ENCODE assay signal across 12 mouse cellular contexts in genomic region chr9:48515332-48515731, GRCm38 (mm10). TPM values are rescaled to one million over a fixed set of nuclear protein-coding genes. Genes with fewer than 3 reads are reported as not detected.
A peak's percentile ranks its signal among the peaks of the same experiment; 100 is the strongest.
DNase-seq lines count a peak whose midpoint lies in the region; ATAC-seq and TF ChIP-seq lines count a peak whose summit lies in the region.
"Had no signal": no experiment of that assay in that cellular context is flagged by ENCODE, and none has a peak within 500 bp of the region (broad histone marks: within the 10 kb centered on the region; RNA-seq: fewer than 3 reads in every experiment).

No protein-coding gene starts in this region.

- H3K27me3 ChIP-seq in heart, postnatal 0 days (ENCODE audit: control insufficient read depth, insufficient read depth, low read length): no peaks in the 10 kb centered on the region
- H3K27me3 ChIP-seq: hindbrain, embryonic 15.5 days; stomach, embryonic 15.5 days had no signal

- peak overlapping the region; percentile 75 for H3K27ac ChIP-seq in heart, postnatal 0 days (ENCODE audit: low read depth)
- no peak overlapping the region for H3K27ac ChIP-seq in layer of hippocampus, adult 2 months
- H3K27ac ChIP-seq: embryonic facial prominence, embryonic 13.5 days; hindbrain, embryonic 15.5 days; stomach, embryonic 15.5 days had no signal

- H3K4me2 ChIP-seq in heart, postnatal 0 days (ENCODE audit: low read depth, low read length): no peak overlapping the region
- H3K4me2 ChIP-seq: embryonic facial prominence, embryonic 13.5 days; hindbrain, embryonic 15.5 days; stomach, embryonic 15.5 days had no signal

- TF ChIP-seq EP300 in heart, postnatal 0 days (IDR thresholded peaks at IDR 0.05; ENCODE audit: low read depth): peak; percentile 86

- H3K9ac ChIP-seq in heart, postnatal 0 days (replicated peaks; ENCODE audit: low read depth, low read length): no peak overlapping the region
- H3K9ac ChIP-seq: embryonic facial prominence, embryonic 13.5 days; hindbrain, embryonic 15.5 days; stomach, embryonic 15.5 days had no signal

- no peaks in the 10 kb centered on the region for H3K9me3 ChIP-seq in heart, postnatal 0 days (replicated peaks; ENCODE audit: control insufficient read depth, low read length)
- H3K9me3 ChIP-seq: embryonic facial prominence, embryonic 13.5 days; hindbrain, embryonic 15.5 days; stomach, embryonic 15.5 days had no signal

- ATAC-seq in heart, postnatal 0 days (ENCODE audit: insufficient read depth, low read depth): peak; percentile 95

- intact Hi-C loops in heart, postnatal 25 days (cut with DNase I): no loop called here

- 4% methylated on average over 1 of the region's 1 CpGs for WGBS in heart, postnatal 0 days

- H3K4me1 ChIP-seq in heart, postnatal 0 days (ENCODE audit: control insufficient read depth, insufficient read depth): peaks cover 7% of the 10 kb centered on the region
- H3K4me1 ChIP-seq: stomach, embryonic 15.5 days had no signal

- no peak overlapping the region for H3K4me3 ChIP-seq in heart, postnatal 0 days (ENCODE audit: low read depth, low read length)
- H3K4me3 ChIP-seq in layer of hippocampus, adult 2 months: no peak overlapping the region
- H3K4me3 ChIP-seq: embryonic facial prominence, embryonic 13.5 days; hindbrain, embryonic 15.5 days; stomach, embryonic 15.5 days had no signal

- H3K36me3 ChIP-seq in heart, postnatal 0 days (replicated peaks; ENCODE audit: control insufficient read depth, insufficient read depth, low read length): no peaks in the 10 kb centered on the region
- H3K36me3 ChIP-seq: embryonic facial prominence, embryonic 13.5 days; hindbrain, embryonic 15.5 days; stomach, embryonic 15.5 days had no signal

- peak; percentile 84 for DNase-seq in heart, adult 11 months
- no peak for DNase-seq in heart, postnatal 25 days (ENCODE audit: low spot score)
- DNase-seq in retina, postnatal 1 day: peak; percentile 65
- DNase-seq in retina, embryonic 14.5 days (ENCODE audit: low spot score): no peak
- DNase-seq in heart, postnatal 0 days (ENCODE audit: low spot score): peak; percentile 79
- no peak for DNase-seq in layer of hippocampus, adult 2 months (ENCODE audit: low spot score in 2 of 2)
- no peak for DNase-seq in urinary bladder, postnatal 25 days (ENCODE audit: low spot score)
- DNase-seq in thymus, postnatal 36 days: no peak
- DNase-seq: cerebellum, adult 11 months had no signal

- TF ChIP-seq CTCF in heart, postnatal 0 days (IDR thresholded peaks at IDR 0.05; ENCODE audit: low read depth): no peak
- no peak for TF ChIP-seq CTCF in layer of hippocampus, adult 2 months (conservative IDR thresholded peaks at IDR 0.05)

RNA-seq across cellular contexts. Expression of gene Gm5617, which starts 20.1 kb away (rescaled TPM):
- 10 to 100 TPM; 26.1 to 27.1 TPM for total RNA-seq in heart, postnatal 25 days (2021)
- total RNA-seq in heart, postnatal 0 days (2014; rRNA removed; ENCODE audit: low replicate concordance): 27.4 and 43.3 TPM in 2 replicates
- polyA plus RNA-seq in heart, postnatal 0 days (2015; fragmentation: Nextera tagmentation; extraction: Ambion mirVana): 63.4 and 64.7 TPM in 2 replicates
- total RNA-seq in layer of hippocampus, adult 2 months (2021): 10 to 100 TPM; 10.2 to 13.7 TPM

RNA-seq across cellular contexts. Expression of gene Rbm7, which starts 20.2 kb away (rescaled TPM):
- total RNA-seq in heart, postnatal 25 days (2021): 10 to 100 TPM; 22.0 to 22.4 TPM
- total RNA-seq in heart, postnatal 0 days (2014; rRNA removed; ENCODE audit: low replicate concordance): 37.8 and 52.2 TPM in 2 replicates
- polyA plus RNA-seq in heart, postnatal 0 days (2015; fragmentation: Nextera tagmentation; extraction: Ambion mirVana): 62.7 and 68.3 TPM in 2 replicates
- total RNA-seq in layer of hippocampus, adult 2 months (2021): 10 to 100 TPM; 38.4 to 39.6 TPM

RNA-seq across cellular contexts. Expression of gene Rexo2, which starts 34.9 kb away (rescaled TPM):
- 10 to 100 TPM; 64.7 to 67.1 TPM for total RNA-seq in heart, postnatal 25 days (2021)
- 21.6 and 27.5 TPM in 2 replicates for total RNA-seq in heart, postnatal 0 days (2014; rRNA removed; ENCODE audit: low replicate concordance)
- polyA plus RNA-seq in heart, postnatal 0 days (2015; fragmentation: Nextera tagmentation; extraction: Ambion mirVana): 90.4 and 93.9 TPM in 2 replicates
- 10 to 100 TPM; 94.1 to 94.4 TPM for total RNA-seq in layer of hippocampus, adult 2 months (2021)

Comparison
In these comparisons a context has a peak if more than half of its experiments do, and no peak if none do; other contexts are left out.
1. DNase-seq: peak in heart, adult 11 months (single experiment), retina, postnatal 1 day (single experiment) and heart, postnatal 0 days (single experiment); none in heart, postnatal 25 days (single experiment), retina, embryonic 14.5 days (single experiment), layer of hippocampus, adult 2 months (0 of 2), urinary bladder, postnatal 25 days (single experiment) and thymus, postnatal 36 days (0 of 2).